Mouse (Mus musculus) mammary gland, adult 2 months (tissue): ENCODE data around the gene Rabggtb. TPM values are rescaled to one million over a fixed set of nuclear protein-coding genes. Genes with fewer than 3 reads are reported as not detected.

ENCODE experiments used
- polyA plus RNA-seq: library from polyadenylated mRNA; depleted of rRNA; stranded (reverse); fragments of >200 nt; gene quantifications from 2 replicates; pipeline ENCODE4 v1.2.3, GENCODE M21; 2012; ENCODE audit warnings: low replicate concordance; rRNA removed

Gene Rabggtb
- 29.2 and 45.8 TPM in 2 replicates for polyA plus RNA-seq

DNA sequence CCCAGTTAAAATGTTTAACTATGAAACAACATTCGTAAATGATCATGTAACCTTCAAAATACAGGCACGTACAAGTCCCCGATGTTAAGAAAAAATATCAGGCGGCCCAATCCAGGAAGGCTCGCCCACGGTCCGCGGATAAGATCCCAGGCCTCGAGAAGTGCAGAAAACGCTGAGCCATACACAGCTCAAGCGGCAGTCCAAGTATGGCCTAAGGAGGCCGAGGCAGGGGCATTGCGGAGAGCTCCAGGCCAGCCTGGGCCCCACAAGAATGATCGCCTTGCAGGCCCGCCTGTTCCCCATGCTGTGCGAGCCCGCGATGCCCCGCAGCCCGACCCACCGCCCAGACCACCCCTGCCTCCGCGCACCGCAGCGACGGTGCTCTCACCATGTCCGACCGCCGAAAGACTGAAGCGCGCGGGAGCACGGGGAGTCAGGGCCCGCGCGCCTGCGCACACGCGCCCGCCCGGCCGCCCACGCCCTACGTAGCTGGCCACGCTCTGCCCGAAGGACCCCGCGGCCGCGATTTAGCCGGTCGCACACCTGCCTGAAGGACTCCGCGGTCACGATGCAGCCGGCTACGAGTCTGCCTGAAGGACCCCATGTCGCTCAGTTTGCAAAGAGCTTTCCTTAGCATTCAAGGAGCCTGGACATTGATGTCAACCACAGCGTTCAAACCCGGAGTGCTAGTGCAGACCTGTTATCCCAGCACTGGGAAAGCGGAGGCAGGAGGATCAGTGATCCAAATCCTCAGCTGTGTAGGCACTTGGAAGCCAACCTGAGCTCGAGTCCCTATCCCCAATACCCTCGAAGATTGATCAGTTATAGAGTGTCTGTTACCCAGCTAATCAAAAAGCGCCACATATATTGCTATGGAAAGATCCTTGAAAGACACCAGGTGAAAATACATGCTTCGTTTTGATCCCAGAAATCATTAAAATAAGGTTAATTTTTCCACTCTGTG, at the start of gene Rabggtb:
Gene Rabggtb (minus strand): TSS at position 464 of the 964 bp plus-strand sequence.

DNA sequence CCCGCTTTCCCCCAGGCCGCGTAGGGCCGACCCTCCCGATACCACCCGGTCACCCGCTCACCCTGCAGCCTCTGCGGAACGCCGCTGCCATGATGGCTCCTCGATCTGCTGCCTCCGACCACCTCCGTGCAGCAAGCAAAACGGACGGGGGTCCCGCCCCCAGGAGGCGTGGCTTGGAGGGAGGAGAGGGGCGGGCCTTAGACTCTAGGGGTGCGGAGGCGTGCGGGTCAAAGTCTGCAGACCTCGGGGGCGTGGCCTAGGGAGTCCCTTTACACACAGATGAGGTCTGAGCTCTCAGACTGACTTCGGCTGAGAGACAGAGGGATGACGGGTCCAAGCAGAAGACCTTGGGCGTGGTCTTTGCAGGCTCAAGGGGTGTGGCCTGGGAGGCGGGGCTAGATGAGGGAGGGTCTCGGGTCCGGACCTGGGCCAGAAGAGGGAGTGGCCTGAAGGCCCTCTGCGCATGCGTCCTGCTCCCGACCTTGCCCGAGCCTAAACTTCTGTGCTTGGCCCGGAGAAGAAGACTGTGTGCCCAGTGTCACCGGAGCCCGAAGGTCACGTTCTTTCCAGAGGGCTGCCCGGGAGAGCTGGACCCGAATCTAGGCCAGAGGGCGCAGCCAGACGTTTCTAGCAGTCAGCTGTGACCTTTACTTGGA, 31.7 kb upstream of the Rabggtb start, which contains the start of gene Acadm:
Gene Acadm (minus strand): TSS at position 298 of the 656 bp plus-strand sequence.

DNA sequence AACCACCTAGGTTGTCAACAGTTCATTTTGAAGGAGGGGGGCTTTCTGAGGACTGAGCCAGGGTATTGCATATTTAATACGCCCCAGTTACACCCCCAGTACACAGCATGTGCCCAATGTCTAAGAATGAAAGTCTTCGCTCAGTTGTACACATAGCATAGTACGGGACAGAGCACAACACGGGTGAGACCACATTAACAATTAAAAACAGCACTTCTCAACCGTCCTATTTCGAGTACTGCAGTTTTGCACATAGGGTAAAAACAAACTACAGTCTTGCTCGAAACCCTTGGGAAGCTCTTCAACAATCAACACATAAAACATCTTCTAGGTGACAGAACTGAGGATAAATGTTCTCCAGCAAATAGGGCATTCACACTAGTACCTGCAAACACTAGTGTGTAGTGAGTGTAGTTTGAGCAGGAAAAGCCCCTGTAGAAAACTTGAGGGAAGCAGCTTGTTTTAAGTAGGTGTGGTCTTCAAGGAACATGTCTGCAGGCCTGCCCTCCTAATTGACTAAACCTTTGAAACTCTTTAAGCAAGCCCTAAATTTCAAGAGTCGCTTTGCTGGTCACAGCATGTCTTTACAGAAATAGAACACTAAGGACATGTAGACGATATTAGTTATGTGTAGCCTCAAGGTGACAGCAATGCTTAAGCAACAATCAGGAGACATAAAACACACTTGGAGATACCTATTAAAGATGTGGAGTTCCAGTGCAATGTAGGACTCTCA, 6.5 kb downstream of the Rabggtb start, which contains the start of gene Msh4:
Gene Msh4 (minus strand): TSS at position 3 of the 736 bp plus-strand sequence.

Other genes with a start within 250 kb of the Rabggtb start
- 1.8 and 2.0 TPM in 2 replicates for gene St6galnac3, start 187.8 kb downstream of the Rabggtb start, polyA plus RNA-seq
- gene Asb17, start 68.8 kb downstream of the Rabggtb start, polyA plus RNA-seq = not detected in 2 replicates
- gene Msh4, start 6.9 kb downstream of the Rabggtb start, polyA plus RNA-seq = 0.03 and 0.11 TPM in 2 replicates
- 59.5 and 122 TPM in 2 replicates for gene Acadm, start 31.6 kb upstream of the Rabggtb start, polyA plus RNA-seq
- gene Slc44a5, start 60.4 kb upstream of the Rabggtb start, polyA plus RNA-seq = 0.10 and 0.14 TPM in 2 replicates